Mouse (Mus musculus) hindlimb bud, embryonic 11.5 days (tissue): ENCODE measurements around the gene Gadl1.

ENCODE experiments used
- DNase-seq: peaks from one replicate; pipeline ENCODE4 v3.0.0-alpha.2; 2012; ENCODE audit warnings: low read depth, low spot score; ENCODE audit errors: extremely low spot score

Gadl1 gene

DNA sequence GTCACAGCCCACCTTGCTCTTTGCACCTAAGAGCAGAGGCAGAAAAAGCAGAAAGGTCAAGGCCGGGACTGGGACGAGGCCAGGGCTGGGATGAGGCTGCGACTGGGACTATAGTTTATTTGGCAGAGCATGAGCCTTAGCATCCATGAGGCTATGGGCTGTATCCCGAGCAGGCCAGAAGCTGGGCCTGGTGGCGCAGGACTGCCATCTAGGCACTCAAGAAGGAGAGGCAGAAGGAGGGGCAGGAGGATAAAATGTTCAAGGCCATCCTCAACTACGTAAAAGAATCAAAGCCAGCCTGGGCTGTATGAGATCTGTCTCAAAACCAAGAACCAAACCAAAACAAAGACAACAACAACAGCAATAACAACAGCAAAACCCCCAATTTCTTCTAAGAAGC lies 213.3 kb downstream of the Gadl1 start:
- DNase-seq, result no peak

DNA sequence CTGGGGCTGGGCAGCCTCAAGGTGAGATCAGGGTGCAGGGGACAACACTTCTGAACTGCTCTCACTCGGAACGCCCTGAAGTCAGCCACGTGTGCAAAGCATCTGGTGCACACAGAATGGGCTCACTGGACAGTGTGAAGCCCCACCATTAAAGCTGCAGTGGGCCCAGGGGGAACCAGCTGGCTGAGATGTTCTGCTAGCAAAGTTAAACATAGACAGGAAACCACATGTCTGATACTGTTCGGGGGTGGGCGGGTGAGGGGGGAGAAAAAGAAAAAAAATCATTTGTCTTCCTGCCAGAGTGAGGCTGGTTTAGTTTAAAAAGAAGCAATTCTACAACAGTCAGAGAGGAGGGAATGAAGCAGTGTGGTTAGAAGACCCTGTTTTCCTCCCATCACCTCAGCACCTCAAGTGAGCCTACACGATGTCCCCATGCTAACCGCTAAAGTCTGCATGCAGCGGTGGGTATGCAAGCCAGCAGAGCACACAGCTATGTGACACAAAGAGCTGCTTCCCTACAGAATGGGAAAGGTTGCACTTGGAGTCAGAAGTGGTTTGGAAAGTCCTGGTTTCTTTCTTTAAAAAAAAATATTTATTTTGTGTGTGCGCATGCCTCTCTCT lies 213.8 kb downstream of the Gadl1 start:
- no peak for DNase-seq
